28 mouse cellular contexts compared by ENCODE assay signal in genomic region chr1:37632425-37632824, GRCm38 (mm10).
A peak's percentile ranks its signal among the peaks of the same experiment; 100 is the strongest.
DNase-seq lines count a peak whose midpoint lies in the region; ATAC-seq and TF ChIP-seq lines count a peak whose summit lies in the region.
"Had no signal": no experiment of that assay in that cellular context is flagged by ENCODE, and none has a peak within 500 bp of the region (broad histone marks: within the 10 kb centered on the region; RNA-seq: fewer than 3 reads in every experiment).

No protein-coding gene starts in this region.

- no peaks in the 10 kb centered on the region for H3K36me3 ChIP-seq in heart, embryonic 11.5 days (ENCODE audit: control insufficient read depth, insufficient read depth, low read length)
- no peaks in the 10 kb centered on the region for H3K36me3 ChIP-seq in lung, postnatal 0 days (ENCODE audit: insufficient read depth, low read length)
- no peaks in the 10 kb centered on the region for H3K36me3 ChIP-seq in heart, embryonic 14.5 days (ENCODE audit: control insufficient read depth, insufficient read depth, low read length)
- H3K36me3 ChIP-seq: embryonic facial prominence, embryonic 12.5 days; limb, embryonic 12.5 days; midbrain, embryonic 15.5 days; neural tube, embryonic 12.5 days; stomach, embryonic 15.5 days had no signal

- H3K9ac ChIP-seq in heart, embryonic 11.5 days (ENCODE audit: low read depth, low read length): no peak overlapping the region
- no peak overlapping the region for H3K9ac ChIP-seq in lung, postnatal 0 days (replicated peaks; ENCODE audit: low read depth)
- H3K9ac ChIP-seq in heart, embryonic 14.5 days (ENCODE audit: low read length): no peak overlapping the region
- H3K9ac ChIP-seq: embryonic facial prominence, embryonic 12.5 days; forebrain, embryonic 13.5 days; hindbrain, embryonic 14.5 days; limb, embryonic 12.5 days; midbrain, embryonic 15.5 days; neural tube, embryonic 12.5 days; stomach, embryonic 15.5 days had no signal

- TF ChIP-seq CTCF in lung, postnatal 0 days (IDR thresholded peaks at IDR 0.05): no peak

- H3K4me2 ChIP-seq in heart, embryonic 11.5 days: no peak overlapping the region
- no peak overlapping the region for H3K4me2 ChIP-seq in lung, postnatal 0 days (replicated peaks; ENCODE audit: low read depth, low read length)
- H3K4me2 ChIP-seq in heart, embryonic 14.5 days (ENCODE audit: low read length): no peak overlapping the region
- H3K4me2 ChIP-seq: embryonic facial prominence, embryonic 12.5 days; forebrain, embryonic 13.5 days; hindbrain, embryonic 14.5 days; limb, embryonic 12.5 days; liver, embryonic 11.5 days; midbrain, embryonic 15.5 days; neural tube, embryonic 12.5 days; stomach, embryonic 15.5 days had no signal

- no peaks in the 10 kb centered on the region for H3K9me3 ChIP-seq in heart, embryonic 11.5 days (replicated peaks; ENCODE audit: control insufficient read depth, low read length)
- no peaks in the 10 kb centered on the region for H3K9me3 ChIP-seq in lung, postnatal 0 days (ENCODE audit: low read length)
- no peaks in the 10 kb centered on the region for H3K9me3 ChIP-seq in heart, embryonic 14.5 days (ENCODE audit: control insufficient read depth, low read length)
- H3K9me3 ChIP-seq: embryonic facial prominence, embryonic 12.5 days; forebrain, embryonic 13.5 days; limb, embryonic 12.5 days; midbrain, embryonic 15.5 days; neural tube, embryonic 12.5 days; stomach, embryonic 15.5 days had no signal

- no peak overlapping the region for H3K4me3 ChIP-seq in heart, embryonic 11.5 days (ENCODE audit: low read depth, low read length)
- no peak overlapping the region for H3K4me3 ChIP-seq in lung, postnatal 0 days (ENCODE audit: low read depth, low read length)
- H3K4me3 ChIP-seq in heart, embryonic 14.5 days (ENCODE audit: control insufficient read depth in 1 of 2, insufficient read depth in 1 of 2, low read depth in 1 of 2, low read length in 2 of 2): no peak overlapping the region
- H3K4me3 ChIP-seq: embryonic facial prominence, embryonic 12.5 days; forebrain, embryonic 13.5 days; layer of hippocampus, adult 2 months; limb, embryonic 12.5 days; midbrain, embryonic 15.5 days; neural tube, embryonic 12.5 days; stomach, embryonic 15.5 days had no signal

- H3K4me1 ChIP-seq in heart, embryonic 11.5 days (ENCODE audit: control insufficient read depth, insufficient read depth, low read length): no peaks in the 10 kb centered on the region
- no peaks in the 10 kb centered on the region for H3K4me1 ChIP-seq in lung, postnatal 0 days (ENCODE audit: insufficient read depth, low read depth, low read length)
- no peaks in the 10 kb centered on the region for H3K4me1 ChIP-seq in heart, embryonic 14.5 days (ENCODE audit: control insufficient read depth in 2 of 2, insufficient read depth in 2 of 2, low read length in 2 of 2)
- H3K4me1 ChIP-seq: embryonic facial prominence, embryonic 12.5 days; midbrain, embryonic 15.5 days; neural tube, embryonic 12.5 days; stomach, embryonic 15.5 days had no signal

- ATAC-seq in heart, embryonic 11.5 days (replicated peaks; ENCODE audit: insufficient number of reproducible peaks, low FRiP score, low TSS enrichment): no peak
- ATAC-seq in lung, postnatal 0 days: 0 out of 2 replicates have a peak, but pooled peaks have one; percentile 13
- ATAC-seq in heart, embryonic 14.5 days (ENCODE audit: insufficient number of reproducible peaks, insufficient read depth, low FRiP score, low read depth): 0 out of 2 replicates have a peak, but pooled peaks have one; percentile 21
- ATAC-seq: forebrain, embryonic 13.5 days; inflammation-experienced regulatory T-cells, adult 6 months; midbrain, embryonic 15.5 days had no signal

- 85% methylated on average over 8 of the region's 8 CpGs for WGBS in heart, embryonic 11.5 days (ENCODE audit: insufficient replicate concordance)
- 76% methylated on average over 8 of the region's 8 CpGs for WGBS in lung, postnatal 0 days
- 80% methylated on average over 8 of the region's 8 CpGs for WGBS in heart, embryonic 14.5 days

- TF ChIP-seq EP300 in lung, postnatal 0 days (IDR thresholded peaks at IDR 0.05): no peak

- no peaks in the 10 kb centered on the region for H3K27me3 ChIP-seq in heart, embryonic 11.5 days (ENCODE audit: control insufficient read depth, insufficient read depth, low read length)
- no peaks in the 10 kb centered on the region for H3K27me3 ChIP-seq in lung, postnatal 0 days (replicated peaks; ENCODE audit: insufficient read depth, low read length)
- H3K27me3 ChIP-seq in heart, embryonic 14.5 days (ENCODE audit: control insufficient read depth, insufficient read depth, low read length): no peaks in the 10 kb centered on the region
- H3K27me3 ChIP-seq: embryonic facial prominence, embryonic 12.5 days; forebrain, embryonic 13.5 days; limb, embryonic 12.5 days; midbrain, embryonic 15.5 days; neural tube, embryonic 12.5 days; stomach, embryonic 15.5 days had no signal

- peak; percentile 98 for DNase-seq in heart, adult 11 months
- DNase-seq in lung, postnatal 0 days (ENCODE audit: low spot score): no peak
- no peak for DNase-seq in lung, postnatal 14 days
- DNase-seq in skeletal muscle tissue, adult 2 months (ENCODE audit: low read depth, low spot score): peak; percentile 23
- DNase-seq in yolk sac, embryonic 10.5 days (ENCODE audit: low spot score): no peak
- DNase-seq in cerebellum, postnatal 4 days (ENCODE audit: low spot score in 2 of 2): no peak
- DNase-seq: cerebellum, adult 18-20 months; cerebellum, postnatal 14 days; gastrocnemius, postnatal 14 days; kidney, adult 9 months; kidney, postnatal 25 days; layer of hippocampus, postnatal 36 days; lung, adult 18-20 months; retina, postnatal 1 day; thymus, adult 2 months; thymus, postnatal 4 days had no signal

- H3K27ac ChIP-seq in heart, embryonic 11.5 days (ENCODE audit: low read depth, low read length): no peak overlapping the region
- H3K27ac ChIP-seq in lung, postnatal 0 days (ENCODE audit: low read length): no peak overlapping the region
- H3K27ac ChIP-seq in heart, embryonic 14.5 days (replicated peaks in 1 of 2; ENCODE audit: control insufficient read depth in 1 of 2, insufficient read depth in 1 of 2, low read depth in 2 of 2, low read length in 2 of 2): 0 out of 4 replicates have a peak overlapping the region, but pooled peaks of 1 of the 2 experiments have one; percentile 10
- H3K27ac ChIP-seq: embryonic facial prominence, embryonic 12.5 days; forebrain, embryonic 13.5 days; hindbrain, embryonic 14.5 days; layer of hippocampus, adult 2 months; limb, embryonic 12.5 days; midbrain, embryonic 15.5 days; neural tube, embryonic 12.5 days; stomach, embryonic 15.5 days had no signal

Comparison
In these comparisons a context has a peak if more than half of its experiments do, and no peak if none do; other contexts are left out.
1. DNase-seq: peak in heart, adult 11 months (single experiment) and skeletal muscle tissue, adult 2 months (single experiment); none in lung, postnatal 0 days (single experiment), lung, postnatal 14 days (single experiment), yolk sac, embryonic 10.5 days (single experiment) and cerebellum, postnatal 4 days (0 of 2).